ENCODE assay signal across 8 mouse cellular contexts in genomic region chr8:35123196-35123621, GRCm38 (mm10).
DNase-seq lines count a peak whose midpoint lies in the region; ATAC-seq lines count a peak whose summit lies in the region.

No protein-coding gene starts in this region.

- H3K4me2 ChIP-seq in forebrain, embryonic 16.5 days (ENCODE audit: low read length), result peak overlapping the region; percentile 54
- peak overlapping the region; percentile 52 for H3K4me2 ChIP-seq in hindbrain, embryonic 13.5 days

- H3K9me3 ChIP-seq in forebrain, embryonic 16.5 days (ENCODE audit: control insufficient read depth, low read length), result no peaks in the 10 kb centered on the region
- H3K9me3 ChIP-seq in hindbrain, embryonic 13.5 days, result no peaks in the 10 kb centered on the region

- H3K9ac ChIP-seq in forebrain, embryonic 16.5 days (replicated peaks; ENCODE audit: low read depth, low read length), result peak overlapping the region; percentile 15
- no peak overlapping the region for H3K9ac ChIP-seq in hindbrain, embryonic 13.5 days

- H3K27ac ChIP-seq in forebrain, embryonic 16.5 days (ENCODE audit: low read length), result no peak overlapping the region
- H3K27ac ChIP-seq in hindbrain, embryonic 13.5 days, result no peak overlapping the region

- no peaks in the 10 kb centered on the region for H3K36me3 ChIP-seq in forebrain, embryonic 16.5 days (ENCODE audit: control insufficient read depth, insufficient read depth)
- no peaks in the 10 kb centered on the region for H3K36me3 ChIP-seq in hindbrain, embryonic 13.5 days

- ATAC-seq in forebrain, embryonic 16.5 days, result peak; percentile 67
- peak; percentile 69; the same call in 1 of the 2 replicates for ATAC-seq in hindbrain, embryonic 13.5 days (ENCODE audit: low FRiP score)
- peak; percentile 77 for ATAC-seq in megakaryocyte, adult 5-6 weeks (ENCODE audit: poor library complexity, severe bottlenecking)

- intact Hi-C loops in left cerebral cortex, postnatal 10 days (cut with DNase I), result no loop called here

- no peaks in the 10 kb centered on the region for H3K27me3 ChIP-seq in forebrain, embryonic 16.5 days (replicated peaks; ENCODE audit: control insufficient read depth, insufficient read depth, low read length)
- H3K27me3 ChIP-seq in hindbrain, embryonic 13.5 days, result no peaks in the 10 kb centered on the region

- H3K4me1 ChIP-seq in forebrain, embryonic 16.5 days (replicated peaks; ENCODE audit: control insufficient read depth, insufficient read depth, low read length), result peaks cover 11% of the 10 kb centered on the region
- H3K4me1 ChIP-seq in hindbrain, embryonic 13.5 days (replicated peaks), result 0 out of 2 replicates have a peak, but pooled peaks cover 8% of the 10 kb centered on the region

- WGBS in forebrain, embryonic 16.5 days, result under 1% methylated on average over 14 of the region's 14 CpGs
- 5% methylated on average over 14 of the region's 14 CpGs for WGBS in hindbrain, embryonic 13.5 days

- peak; percentile 63 to 65 for DNase-seq in B cell, adult 2 months
- peak; percentile 12 for DNase-seq in Muller cell, postnatal 12 days (ENCODE audit: inconsistent ontology term)
- DNase-seq in left cerebral cortex, postnatal 10 days (ENCODE audit: extremely low spot score in 1 of 2, low spot score in 2 of 2), result peak; percentile 58 to 59
- peak; percentile 14 for DNase-seq in spleen, adult 12 weeks (ENCODE audit: low spot score)
- DNase-seq in urinary bladder, adult 18-20 months (ENCODE audit: low spot score in 2 of 2), result no peak

- H3K4me3 ChIP-seq in forebrain, embryonic 16.5 days (replicated peaks; ENCODE audit: low read length), result peak overlapping the region; percentile 38
- peak overlapping the region; percentile 30 for H3K4me3 ChIP-seq in hindbrain, embryonic 13.5 days

Comparison
In these comparisons a context has a peak if more than half of its experiments do, and no peak if none do; other contexts are left out.
1. DNase-seq: peak in B cell, adult 2 months (2 of 2), Muller cell, postnatal 12 days (single experiment), left cerebral cortex, postnatal 10 days (2 of 2) and spleen, adult 12 weeks (single experiment); none in urinary bladder, adult 18-20 months (0 of 2).
2. Peak in every context shown above with its lines, with median percentiles within 50 percentile points of each other: ATAC-seq.